Mouse (Mus musculus) CH12.LX (cell line): Measurements from ENCODE around the gene Shroom4. TPM values are rescaled to one million over a fixed set of nuclear protein-coding genes. Genes with fewer than 3 reads are reported as not detected.

Source experiments
- DNase-seq: peaks from one replicate; pipeline ENCODE4 v3.0.0-alpha.2; 2013; ENCODE audit errors: extremely low read depth
- H3K27ac ChIP-seq: 2 replicates; pipeline ENCODE4 v1.5.1; 2012; ENCODE audit warnings: low read depth, mild to moderate bottlenecking, control low read depth, moderate library complexity; ENCODE audit not compliant: insufficient read depth
- H3K27me3 ChIP-seq: replicated peaks from 2 replicates; pipeline ENCODE3; 2012; ENCODE audit warnings: inconsistent platforms
- H3K36me3 ChIP-seq, 2 experiments: replicated peaks in 1 of 2; 2 replicates each; pipeline versions ENCODE3 to v1.6.1; 2012; ENCODE audit warnings: inconsistent platforms in 1 of 2, low read length in 1 of 2, mild to moderate bottlenecking in 1 of 2, mixed read lengths in 1 of 2, moderate library complexity in 1 of 2; ENCODE audit not compliant: control insufficient read depth in 1 of 2, insufficient read depth in 1 of 2
- H3K4me1 ChIP-seq, 2 experiments: 2 replicates each; pipeline ENCODE4 v1.6.1; 2012; ENCODE audit warnings: inconsistent platforms in 1 of 2, moderate library complexity in 1 of 2; ENCODE audit not compliant: insufficient read depth in 2 of 2, control insufficient read depth in 1 of 2
- H3K4me2 ChIP-seq: 2 replicates; pipeline ENCODE4 v1.6.1; 2012; ENCODE audit warnings: low read depth, mild to moderate bottlenecking, control low read depth; ENCODE audit not compliant: poor library complexity, insufficient read depth, severe bottlenecking
- H3K4me3 ChIP-seq, 3 experiments: fragments of 150-350 bp in 1 of 3; sonication (generic) in 1 of 3; replicated peaks in 1 of 3; 2 replicates each; pipeline versions ENCODE3 to v1.5.1; 2011 to 2012; ENCODE audit warnings: low read depth in 2 of 3, low read length in 2 of 3, mild to moderate bottlenecking in 2 of 3, moderate library complexity in 2 of 3, control low read depth in 1 of 3, improper control_type of control experiment in 1 of 3, inconsistent platforms in 1 of 3, mixed read lengths in 1 of 3; ENCODE audit not compliant: poor library complexity in 1 of 3
- H3K79me2 ChIP-seq: replicated peaks from 2 replicates; pipeline ENCODE4 v1.6.1; 2012; ENCODE audit warnings: mild to moderate bottlenecking, moderate library complexity; ENCODE audit not compliant: control insufficient read depth, poor library complexity, insufficient read depth, severe bottlenecking; ENCODE audit errors: extremely low read depth
- H3K9ac ChIP-seq: 2 replicates; pipeline ENCODE4 v1.6.1; 2012; ENCODE audit warnings: low read depth, mild to moderate bottlenecking, control low read depth, moderate library complexity; ENCODE audit not compliant: insufficient read depth
- H3K9me3 ChIP-seq: replicated peaks from 2 replicates; pipeline ENCODE3; 2012; ENCODE audit warnings: low read length, inconsistent platforms, mixed read lengths
- CHD1 ChIP-seq: IDR thresholded peaks from 2 replicates; pipeline ENCODE4 v1.6.1; 2012; ENCODE audit warnings: low read depth, low read length, improper control_type of control experiment, inconsistent platforms
- E2F4 ChIP-seq: IDR thresholded peaks from 2 replicates; pipeline ENCODE4 v1.6.1; 2011; ENCODE audit warnings: low read depth, low read length, improper control_type of control experiment; ENCODE audit not compliant: insufficient replicate concordance
- GABPA ChIP-seq: IDR thresholded peaks from 2 replicates; pipeline ENCODE4 v1.6.1; 2012; ENCODE audit warnings: low read depth, low read length, improper control_type of control experiment, inconsistent platforms; ENCODE audit not compliant: insufficient replicate concordance
- HCFC1 ChIP-seq: IDR thresholded peaks from 2 replicates; pipeline ENCODE4 v1.6.1; 2012; ENCODE audit warnings: low read depth, mild to moderate bottlenecking, inconsistent platforms, low read length, improper control_type of control experiment
- JUN ChIP-seq: IDR thresholded peaks from 2 replicates; pipeline ENCODE4 v1.6.1; 2011; ENCODE audit warnings: low read depth, mild to moderate bottlenecking, low read length, improper control_type of control experiment, moderate library complexity; ENCODE audit not compliant: insufficient read depth
- JUND ChIP-seq: conservative IDR thresholded peaks from 2 replicates; pipeline ENCODE4 v1.6.1; 2011; ENCODE audit warnings: low read depth, low read length, improper control_type of control experiment
- MAFK ChIP-seq: IDR thresholded peaks from 2 replicates; pipeline ENCODE4 v1.6.1; 2011; ENCODE audit warnings: low read length, improper control_type of control experiment; ENCODE audit not compliant: insufficient replicate concordance
- MAX ChIP-seq: IDR thresholded peaks from 2 replicates; pipeline ENCODE4 v1.6.1; 2011; ENCODE audit warnings: low read length, improper control_type of control experiment
- MAZ ChIP-seq: IDR thresholded peaks from 2 replicates; pipeline ENCODE4 v1.6.1; 2012; ENCODE audit warnings: low read depth, mild to moderate bottlenecking, inconsistent platforms, low read length, improper control_type of control experiment, moderate library complexity
- MEF2A ChIP-seq: IDR thresholded peaks from 2 replicates; pipeline ENCODE4 v1.6.1; 2014; ENCODE audit warnings: low read depth, mild to moderate bottlenecking, inconsistent platforms, low read length, improper control_type of control experiment, borderline replicate concordance
- MXI1 ChIP-seq: IDR thresholded peaks from 2 replicates; pipeline ENCODE4 v1.6.1; 2011; ENCODE audit warnings: mild to moderate bottlenecking, low read depth, low read length, improper control_type of control experiment
- MYC ChIP-seq: IDR thresholded peaks from 2 replicates; pipeline ENCODE4 v1.6.1; 2011; ENCODE audit warnings: low read depth, mild to moderate bottlenecking, improper control_type of control experiment, low read length
- NELFE ChIP-seq: IDR thresholded peaks from 2 replicates; pipeline ENCODE4 v1.6.1; 2011; ENCODE audit warnings: low read depth, low read length, improper control_type of control experiment
- NRF1 ChIP-seq: IDR thresholded peaks from 2 replicates; pipeline ENCODE4 v1.6.1; 2014; ENCODE audit warnings: low read depth, mild to moderate bottlenecking, inconsistent platforms, low read length, improper control_type of control experiment, moderate library complexity
- PAX5 ChIP-seq: IDR thresholded peaks from 2 replicates; pipeline ENCODE4 v1.6.1; 2012; ENCODE audit warnings: low read length, inconsistent platforms, mixed read lengths
- POLR2A ChIP-seq: IDR thresholded peaks from 2 replicates; pipeline ENCODE4 v1.6.1; 2011; ENCODE audit warnings: low read depth, mild to moderate bottlenecking, improper control_type of control experiment, low read length
- POLR2AphosphoS2 ChIP-seq: IDR thresholded peaks from 2 replicates; pipeline ENCODE4 v1.6.1; 2011; ENCODE audit warnings: low read depth, low read length, improper control_type of control experiment
- SIN3A ChIP-seq: IDR thresholded peaks from 2 replicates; pipeline ENCODE4 v1.6.1; 2012; ENCODE audit warnings: low read length, improper control_type of control experiment, inconsistent platforms
- SMC3 ChIP-seq: IDR thresholded peaks from 2 replicates; pipeline ENCODE4 v1.6.1; 2011; ENCODE audit warnings: low read depth, low read length, improper control_type of control experiment
- TBP ChIP-seq: conservative IDR thresholded peaks from 2 replicates; pipeline ENCODE4 v1.6.1; 2011; ENCODE audit warnings: low read depth, low read length, improper control_type of control experiment
- TCF12 ChIP-seq: IDR thresholded peaks from 2 replicates; pipeline ENCODE4 v1.6.1; 2014; ENCODE audit warnings: low read depth, mild to moderate bottlenecking, inconsistent platforms, low read length, improper control_type of control experiment
- UBTF ChIP-seq: IDR thresholded peaks from 2 replicates; pipeline ENCODE4 v1.6.1; 2012; ENCODE audit warnings: low read depth, mild to moderate bottlenecking, inconsistent platforms, low read length, improper control_type of control experiment, moderate library complexity
- USF2 ChIP-seq: conservative IDR thresholded peaks from 2 replicates; pipeline ENCODE4 v1.6.1; 2011; ENCODE audit warnings: low read depth, low read length, improper control_type of control experiment
- ZC3H11A ChIP-seq: IDR thresholded peaks from 2 replicates; pipeline ENCODE4 v1.6.1; 2012; ENCODE audit warnings: low read depth, mild to moderate bottlenecking, inconsistent platforms, low read length, improper control_type of control experiment
- ZMIZ1 ChIP-seq: IDR thresholded peaks from 2 replicates; pipeline ENCODE4 v1.6.1; 2012; ENCODE audit warnings: low read depth, mild to moderate bottlenecking, inconsistent platforms, low read length, improper control_type of control experiment
- dilution Hi-C: fragments of 300-500 bp; cut with MboI; formaldehyde crosslinking; loops from 2 replicates; pipeline ENCODE4 v1.14.3; 2020; ENCODE audit warnings: low sequenced_read_pairs; ENCODE audit not compliant: extremely low pct_unique_long_range_greater_than_20kb, extremely low pct_ligation_motif_present
- in situ Hi-C: fragments of 300-500 bp; cut with MboI; formaldehyde crosslinking; loops from 3 replicates; pipeline ENCODE4 v1.14.3; 2019; ENCODE audit warnings: low sequenced_read_pairs, low pct_ligation_motif_present, low pct_unique_long_range_greater_than_20kb, mixed read lengths
- polyA plus RNA-seq: library from polyadenylated mRNA; unstranded; fragments of >175 nt; gene quantifications from 2 replicates; pipeline ENCODE4 v1.2.1, GENCODE M21; 2012; ENCODE audit warnings: low read depth; ENCODE audit not compliant: insufficient read length
- total RNA-seq, 2 experiments: library from RNA; depleted of rRNA; stranded (reverse); fragments of 300-350 nt in 1 of 2; fragments of >200 nt in 1 of 2; gene quantifications; 2 replicates each; pipeline ENCODE4 v1.2.3; 2012 to 2014

The Shroom4 gene
- total and polyA plus RNA-seq, 3 experiments: 0.04 to 0.68 (median 0.05) TPM

- Histone ChIP-seq H3K4me3 (no peak overlapping the region), H3K4me2 (no peak overlapping the region), H3K79me2 (no peaks in the 10 kb centered on the region), H3K36me3 (no peaks in the 10 kb centered on the region), H3K4me1 (peaks cover 5% of the 10 kb centered on the region in 2 experiments; a peak in 2 of 4 replicates), H3K9me3 (no peaks in the 10 kb centered on the region), H3K27ac (no peak overlapping the region), H3K9ac (no peak overlapping the region), H3K27me3 (no peaks in the 10 kb centered on the region)
- dilution Hi-C loops (no loop called here), in situ Hi-C loops (no loop called here)
- no peak for TF ChIP-seq MAX
- TF ChIP-seq HCFC1: no peak
- no peak for TF ChIP-seq NELFE
- no peak for TF ChIP-seq NRF1
- TF ChIP-seq JUN: no peak
- TF ChIP-seq MYC: no peak
- TF ChIP-seq MXI1: no peak
- no peak for TF ChIP-seq MAZ
- no peak for TF ChIP-seq PAX5
- no peak for TF ChIP-seq TCF12
- TF ChIP-seq SMC3: no peak
- no peak for TF ChIP-seq GABPA
- TF ChIP-seq UBTF: no peak
- no peak for TF ChIP-seq SIN3A
- TF ChIP-seq CHD1: no peak
- no peak for TF ChIP-seq POLR2A
- DNase-seq: no peak
Measured at GRCm38 (mm10) chrX:6577001-6577400, 177.3 kb downstream of the Shroom4 start.

DNA sequence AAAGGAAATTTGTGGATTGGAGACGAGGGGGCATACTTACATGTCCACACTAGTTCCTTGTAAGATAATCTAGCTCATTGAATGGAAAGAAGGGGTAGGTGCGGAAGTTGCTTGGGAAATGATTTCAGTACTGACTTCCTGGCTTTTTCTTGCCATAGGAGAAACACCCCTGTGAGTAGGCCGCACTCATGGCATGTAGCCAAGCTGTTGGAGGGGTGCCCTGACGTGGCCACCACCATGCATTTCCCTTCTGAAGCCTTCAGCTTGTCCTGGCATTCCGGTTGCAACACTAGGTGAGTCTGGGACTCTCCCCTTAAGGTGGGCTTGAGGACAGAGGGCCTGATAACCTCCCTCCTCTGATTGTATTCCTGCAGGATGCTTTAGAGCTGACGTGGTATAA is 181.0 kb downstream of the Shroom4 start:
- dilution Hi-C loops (no loop called here), in situ Hi-C loops (no loop called here)
- Histone ChIP-seq H3K27ac (no peak overlapping the region), H3K9ac (no peak overlapping the region), H3K4me2 (no peak overlapping the region), H3K4me1 (peaks cover 7 to 13% of the 10 kb centered on the region in 2 experiments; a peak in 3 of 4 replicates), H3K27me3 (no peaks in the 10 kb centered on the region), H3K9me3 (no peaks in the 10 kb centered on the region), H3K4me3 (no peak overlapping the region), H3K79me2 (no peaks in the 10 kb centered on the region), H3K36me3 (no peaks in the 10 kb centered on the region)
- TF ChIP-seq E2F4: no peak
- TF ChIP-seq JUND: no peak
- TF ChIP-seq PAX5: no peak
- no peak for TF ChIP-seq ZC3H11A
- TF ChIP-seq GABPA: no peak
- TF ChIP-seq ZMIZ1: no peak
- TF ChIP-seq MAFK: no peak
- no peak for TF ChIP-seq TCF12
- no peak for TF ChIP-seq NRF1
- TF ChIP-seq POLR2AphosphoS2: no peak
- TF ChIP-seq SIN3A: no peak
- no peak for TF ChIP-seq MYC
- no peak for TF ChIP-seq TBP
- TF ChIP-seq USF2: no peak
- no peak for TF ChIP-seq MAX
- no peak for TF ChIP-seq MEF2A
- no peak for DNase-seq
